Mouse (Mus musculus): Measurements from ENCODE around the gene Abcf1. TPM values are rescaled to one million over a fixed set of nuclear protein-coding genes. Genes with fewer than 3 reads are reported as not detected.
"Not testable (repeated sequence)": the region's sequence is repeated elsewhere in the genome, so short reads cannot be mapped to it uniquely, and the experiment has no call there.

Abcf1 gene
- polyA plus RNA-seq, 1 experiment from 2014 or later = 71.5 TPM

DNA sequence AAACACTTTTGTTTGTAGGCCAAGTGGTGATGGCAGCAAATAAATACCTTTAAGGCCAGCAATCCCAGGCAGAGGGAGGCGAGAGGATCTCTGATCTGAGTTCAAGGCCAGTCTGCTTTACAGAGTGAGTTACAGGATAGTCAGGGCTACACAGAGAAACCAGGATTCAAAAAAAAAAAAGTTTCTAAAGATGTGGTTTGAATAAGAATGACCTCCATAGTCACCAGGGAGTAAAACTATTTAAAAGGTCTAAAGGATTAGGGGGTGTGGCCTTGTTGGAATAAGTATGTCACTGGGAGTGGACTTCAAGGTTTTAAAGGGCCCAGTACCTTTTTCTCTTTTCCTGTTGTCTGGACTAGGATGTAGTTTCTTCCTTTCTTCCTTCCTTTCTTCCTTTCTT is 29.6 kb downstream of the Abcf1 start:
- no peak for TF ChIP-seq CTCF (IDR thresholded peaks at IDR 0.05; ENCODE audit: low read depth)
- TF ChIP-seq EP300 (optimal IDR thresholded peaks at IDR 0.05) = no peak
- no peaks in the 10 kb centered on the region for H3K9me3 ChIP-seq (ENCODE audit: control insufficient read depth, low read length)
- H3K4me3 ChIP-seq (ENCODE audit: low read depth, low read length) = no peak overlapping the region
- no peaks in the 10 kb centered on the region for H3K27me3 ChIP-seq (ENCODE audit: control insufficient read depth, insufficient read depth, low read length)
- DNase-seq (ENCODE audit: low spot score) = no peak
- WGBS = 71% methylated on average over 1 of the region's 1 CpGs
- H3K4me1 ChIP-seq (replicated peaks; ENCODE audit: control insufficient read depth, insufficient read depth) = no peaks in the 10 kb centered on the region
- no peak for ATAC-seq (ENCODE audit: low FRiP score, low TSS enrichment)
- H3K4me2 ChIP-seq (replicated peaks; ENCODE audit: low read depth) = no peak overlapping the region
- H3K9ac ChIP-seq (ENCODE audit: low read length) = no peak overlapping the region
- no peak overlapping the region for H3K27ac ChIP-seq (replicated peaks)
- no peaks in the 10 kb centered on the region for H3K36me3 ChIP-seq (ENCODE audit: control insufficient read depth, insufficient read depth, low read length)

DNA sequence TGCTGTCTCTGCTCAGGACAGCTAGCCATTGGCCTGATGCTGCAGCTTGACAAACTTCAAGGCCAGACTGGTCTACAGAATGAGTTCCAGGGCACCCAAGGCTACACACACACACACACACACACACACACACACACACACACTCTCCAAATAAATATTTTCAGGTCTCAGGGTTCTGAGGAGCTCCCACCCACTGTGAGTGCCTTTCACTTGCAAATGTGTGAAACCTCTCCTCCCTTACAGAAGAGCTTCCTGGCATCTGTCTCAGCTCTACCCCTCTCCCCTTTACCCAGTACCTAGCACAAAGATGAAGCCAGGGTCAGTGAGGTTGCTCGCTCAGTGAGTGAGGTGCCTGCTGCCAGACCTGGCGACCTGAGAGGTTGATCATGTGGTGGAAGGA is 30.5 kb downstream of the Abcf1 start:
- no peak for DNase-seq (ENCODE audit: low spot score)
- no peak overlapping the region for H3K4me3 ChIP-seq (ENCODE audit: low read depth, low read length)

GRCm38 (mm10) chr17:35937700-35938348 is 31.7 kb downstream of the Abcf1 start:
- DNase-seq (ENCODE audit: low spot score) (peak; percentile 43), ATAC-seq (ENCODE audit: low FRiP score, low TSS enrichment) (peak; percentile 57)
- peak; percentile 90 for TF ChIP-seq CTCF (IDR thresholded peaks at IDR 0.05; ENCODE audit: low read depth)
- TF ChIP-seq EP300 (optimal IDR thresholded peaks at IDR 0.05) = no peak
- Histone ChIP-seq H3K4me2 (replicated peaks; ENCODE audit: low read depth) (no peak overlapping the region), H3K9me3 (ENCODE audit: control insufficient read depth, low read length) (no peaks in the 10 kb centered on the region), H3K9ac (ENCODE audit: low read length) (no peak overlapping the region), H3K4me3 (ENCODE audit: low read depth, low read length) (no peak overlapping the region), H3K27ac (replicated peaks) (no peak overlapping the region), H3K4me1 (replicated peaks; ENCODE audit: control insufficient read depth, insufficient read depth) (no peaks in the 10 kb centered on the region), H3K27me3 (ENCODE audit: control insufficient read depth, insufficient read depth, low read length) (no peaks in the 10 kb centered on the region), H3K36me3 (ENCODE audit: control insufficient read depth, insufficient read depth, low read length) (no peaks in the 10 kb centered on the region)
- WGBS = 34% methylated on average over 2 of the region's 2 CpGs

More for the DNA sequence above, 30.5 kb downstream of the Abcf1 start:
- Histone ChIP-seq H3K27me3 (ENCODE audit: control insufficient read depth, insufficient read depth, low read length) (no peaks in the 10 kb centered on the region), H3K27ac (replicated peaks) (no peak overlapping the region), H3K36me3 (ENCODE audit: control insufficient read depth, insufficient read depth, low read length) (no peaks in the 10 kb centered on the region), H3K4me2 (replicated peaks; ENCODE audit: low read depth) (no peak overlapping the region), H3K9ac (ENCODE audit: low read length) (no peak overlapping the region), H3K9me3 (ENCODE audit: control insufficient read depth, low read length) (no peaks in the 10 kb centered on the region), H3K4me1 (replicated peaks; ENCODE audit: control insufficient read depth, insufficient read depth) (no peaks in the 10 kb centered on the region)
- ATAC-seq (ENCODE audit: low FRiP score, low TSS enrichment) = no peak
- WGBS = 47% methylated on average over 2 of the region's 2 CpGs
- TF ChIP-seq EP300 (optimal IDR thresholded peaks at IDR 0.05) (no peak), CTCF (IDR thresholded peaks at IDR 0.05; ENCODE audit: low read depth) (no peak)

DNA sequence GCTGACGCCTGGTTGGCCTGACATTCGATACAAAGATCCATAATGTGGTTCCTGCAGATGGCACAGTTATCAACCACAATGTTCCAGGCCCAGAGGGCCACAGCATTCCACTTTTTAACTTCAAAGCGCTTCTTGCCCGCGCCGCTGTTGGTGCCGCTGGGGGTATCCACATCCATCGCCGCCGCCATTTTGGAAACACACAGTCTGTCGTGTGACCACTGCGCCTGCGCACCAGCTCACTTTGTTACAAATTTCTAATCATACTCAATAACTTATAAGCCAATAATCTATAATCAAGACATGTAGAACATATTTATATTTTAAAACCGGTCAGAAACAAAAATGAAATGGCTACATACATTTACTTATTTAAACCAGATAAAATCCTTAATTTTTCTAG is 33.8 kb downstream of the Abcf1 start:
- H3K4me1 ChIP-seq (replicated peaks; ENCODE audit: control insufficient read depth, insufficient read depth); H3K36me3 ChIP-seq (ENCODE audit: control insufficient read depth, insufficient read depth, low read length); DNase-seq (ENCODE audit: low spot score); ATAC-seq (ENCODE audit: low FRiP score, low TSS enrichment); H3K27me3 ChIP-seq (ENCODE audit: control insufficient read depth, insufficient read depth, low read length); H3K27ac ChIP-seq (replicated peaks); H3K4me2 ChIP-seq (replicated peaks; ENCODE audit: low read depth); H3K9me3 ChIP-seq (ENCODE audit: control insufficient read depth, low read length); H3K9ac ChIP-seq (ENCODE audit: low read length); H3K4me3 ChIP-seq (ENCODE audit: low read depth, low read length): not testable (repeated sequence)
- WGBS = 89% methylated on average over 14 of the region's 14 CpGs

- Histone ChIP-seq H3K9me3 (ENCODE audit: control insufficient read depth, low read length) (no peaks in the 10 kb centered on the region), H3K27me3 (ENCODE audit: control insufficient read depth, insufficient read depth, low read length) (no peaks in the 10 kb centered on the region), H3K4me3 (ENCODE audit: low read depth, low read length) (no peak overlapping the region), H3K4me2 (replicated peaks; ENCODE audit: low read depth) (no peak overlapping the region), H3K36me3 (ENCODE audit: control insufficient read depth, insufficient read depth, low read length) (peaks cover 24% of the 10 kb centered on the region), H3K27ac (replicated peaks) (no peak overlapping the region), H3K9ac (ENCODE audit: low read length) (no peak overlapping the region), H3K4me1 (replicated peaks; ENCODE audit: control insufficient read depth, insufficient read depth) (no peaks in the 10 kb centered on the region)
- WGBS = 88% methylated on average over 4 of the region's 4 CpGs
- ATAC-seq (ENCODE audit: low FRiP score, low TSS enrichment) (no peak), DNase-seq (ENCODE audit: low spot score) (no peak)
- TF ChIP-seq CTCF (IDR thresholded peaks at IDR 0.05; ENCODE audit: low read depth) (no peak), EP300 (optimal IDR thresholded peaks at IDR 0.05) (no peak)
Observed at GRCm38 (mm10) chr17:35932608-35933007, 37.0 kb downstream of the Abcf1 start.

DNA sequence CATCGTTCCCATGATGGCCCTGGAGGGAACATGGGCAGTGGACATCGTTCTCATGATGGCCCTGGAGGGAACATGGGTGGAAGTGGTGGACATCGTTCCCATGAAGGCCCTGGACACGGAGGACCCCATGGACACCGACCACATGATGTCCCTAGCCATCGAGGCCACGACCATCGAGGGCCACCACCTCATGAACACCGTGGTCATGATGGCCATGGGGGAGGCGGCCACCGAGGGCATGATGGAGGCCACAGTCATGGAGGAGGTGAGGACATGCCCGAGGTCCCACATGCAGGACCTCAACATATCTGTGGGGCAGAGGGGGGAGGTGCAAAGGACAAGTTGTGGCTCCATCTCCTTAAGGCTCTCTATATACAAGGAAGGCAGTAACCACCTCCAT is 38.9 kb downstream of the Abcf1 start:
- H3K9ac ChIP-seq (ENCODE audit: low read length) = no peak overlapping the region
- no peaks in the 10 kb centered on the region for H3K27me3 ChIP-seq (ENCODE audit: control insufficient read depth, insufficient read depth, low read length)
- H3K4me3 ChIP-seq (ENCODE audit: low read depth, low read length) = no peak overlapping the region
- DNase-seq (ENCODE audit: low spot score) (no peak), ATAC-seq (ENCODE audit: low FRiP score, low TSS enrichment) (peak; percentile 21; the same call in 1 of the 2 replicates)
- H3K4me1 ChIP-seq (replicated peaks; ENCODE audit: control insufficient read depth, insufficient read depth) = no peaks in the 10 kb centered on the region
- peaks cover 31% of the 10 kb centered on the region for H3K36me3 ChIP-seq (ENCODE audit: control insufficient read depth, insufficient read depth, low read length)
- H3K4me2 ChIP-seq (replicated peaks; ENCODE audit: low read depth) = no peak overlapping the region
- no peak overlapping the region for H3K27ac ChIP-seq (replicated peaks)
- WGBS = 96% methylated on average over 12 of the region's 12 CpGs
- TF ChIP-seq CTCF (IDR thresholded peaks at IDR 0.05; ENCODE audit: low read depth) = no peak
- TF ChIP-seq EP300 (optimal IDR thresholded peaks at IDR 0.05) = no peak
- no peaks in the 10 kb centered on the region for H3K9me3 ChIP-seq (ENCODE audit: control insufficient read depth, low read length)
